Mouse (Mus musculus): ENCODE results near the gene Atg10.

DNA sequence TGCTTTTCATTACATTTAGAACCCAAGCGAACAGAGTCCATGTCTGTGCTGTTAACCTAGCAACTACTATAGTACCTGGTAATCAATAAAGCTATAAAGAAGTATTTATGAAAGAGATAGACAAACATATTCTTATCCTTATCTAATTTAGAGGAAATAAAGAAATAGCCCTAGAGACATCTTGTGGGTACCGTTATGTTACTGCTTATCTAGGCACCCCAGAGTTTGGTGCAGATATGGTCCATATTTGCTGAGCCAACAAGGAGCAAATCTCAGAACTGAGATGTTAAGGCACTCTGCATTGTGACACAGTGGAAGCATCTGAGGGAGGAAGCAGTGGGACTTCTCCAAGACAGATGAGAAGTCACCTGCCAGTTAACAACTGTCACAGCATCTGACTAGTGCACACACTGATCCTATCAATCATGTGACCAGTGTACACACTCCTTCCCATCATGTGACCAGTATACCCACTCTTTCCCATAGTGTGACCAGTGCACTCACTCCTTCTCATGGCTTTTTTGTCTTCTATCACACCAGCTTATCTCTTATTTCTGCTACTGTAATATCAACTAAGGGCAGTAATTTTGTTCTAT, 228.6 kb downstream of the Atg10 start:
- TF ChIP-seq EP300 (optimal IDR thresholded peaks at IDR 0.05) (no peak), CTCF (IDR thresholded peaks at IDR 0.05; ENCODE audit: low read depth) (no peak)

Data from stomach, postnatal 0 days (tissue).